Mouse (Mus musculus) heart, adult 8-10 months (tissue): Measurements from ENCODE around the gene Mrpl23. TPM values are rescaled to one million over a fixed set of nuclear protein-coding genes. Genes with fewer than 3 reads are reported as not detected.

Experiments used
- DNase-seq: peaks from one replicate; pipeline ENCODE4 v3.0.0; 2022; ENCODE audit warnings: low spot score
- microRNA-seq: library from miRNA; unstranded; fragments of <30 nt; microRNA quantifications from one replicate; pipeline ENCODE4 v1.2.0, GENCODE M21; 2022
- total RNA-seq, 4 experiments: library from RNA; stranded (reverse); gene quantifications; 2 replicates each; pipeline ENCODE4 v1.2.4; 2022

Mrpl23 gene
- total RNA-seq, 4 experiments from 2014 or later: 0.90 to 35.4 (median 16.1) TPM

DNA sequence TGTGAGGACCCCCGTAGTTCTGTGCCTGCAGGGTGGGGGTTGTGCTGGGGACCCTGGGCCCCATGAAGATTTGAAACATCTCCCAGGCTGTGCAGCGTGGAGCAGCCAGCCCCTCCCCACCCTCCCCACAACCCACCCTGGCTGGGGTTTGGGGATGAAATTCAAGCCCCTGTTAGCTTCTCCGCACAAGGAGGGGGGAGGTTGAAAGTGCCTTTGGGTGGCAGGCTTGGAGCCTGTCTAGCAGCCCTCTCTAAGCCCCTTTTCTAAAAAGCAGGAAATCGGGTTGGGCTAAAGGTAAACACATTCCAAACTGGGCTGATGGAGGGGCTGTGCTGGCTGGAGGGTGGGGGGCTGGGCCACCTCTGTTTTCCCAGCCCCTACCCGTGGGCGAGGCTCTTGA is 40.5 kb downstream of the Mrpl23 start:
- DNase-seq: no peak

GRCm38 (mm10) chr7:142574155-142574660 is 41.7 kb downstream of the Mrpl23 start:
- DNase-seq: no peak

- no peak for DNase-seq
Observed at GRCm38 (mm10) chr7:142574826-142575351, 42.4 kb downstream of the Mrpl23 start.

- DNase-seq: no peak
Observed at GRCm38 (mm10) chr7:142575491-142575890, 43.0 kb downstream of the Mrpl23 start.

DNA sequence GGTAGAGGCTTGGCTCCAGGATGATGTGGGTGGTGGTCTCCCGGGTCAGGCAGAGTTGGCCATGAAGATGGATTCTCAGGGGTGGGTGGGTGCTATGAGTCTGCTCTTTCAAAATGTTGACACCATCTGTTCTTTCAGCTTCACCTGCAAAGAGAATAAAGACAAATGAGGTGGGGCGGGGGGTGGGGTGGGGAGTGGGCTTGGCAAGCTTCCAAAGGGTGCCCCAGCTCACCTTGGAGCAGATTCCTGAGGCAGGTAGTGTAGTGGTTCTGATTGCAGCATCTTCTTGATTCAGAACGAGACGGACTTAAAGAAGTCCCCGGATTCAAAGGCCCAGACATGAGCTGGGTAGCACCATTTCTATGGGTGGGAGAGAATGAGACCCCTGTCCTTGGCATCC is 43.5 kb downstream of the Mrpl23 start:
- no peak for DNase-seq

DNA sequence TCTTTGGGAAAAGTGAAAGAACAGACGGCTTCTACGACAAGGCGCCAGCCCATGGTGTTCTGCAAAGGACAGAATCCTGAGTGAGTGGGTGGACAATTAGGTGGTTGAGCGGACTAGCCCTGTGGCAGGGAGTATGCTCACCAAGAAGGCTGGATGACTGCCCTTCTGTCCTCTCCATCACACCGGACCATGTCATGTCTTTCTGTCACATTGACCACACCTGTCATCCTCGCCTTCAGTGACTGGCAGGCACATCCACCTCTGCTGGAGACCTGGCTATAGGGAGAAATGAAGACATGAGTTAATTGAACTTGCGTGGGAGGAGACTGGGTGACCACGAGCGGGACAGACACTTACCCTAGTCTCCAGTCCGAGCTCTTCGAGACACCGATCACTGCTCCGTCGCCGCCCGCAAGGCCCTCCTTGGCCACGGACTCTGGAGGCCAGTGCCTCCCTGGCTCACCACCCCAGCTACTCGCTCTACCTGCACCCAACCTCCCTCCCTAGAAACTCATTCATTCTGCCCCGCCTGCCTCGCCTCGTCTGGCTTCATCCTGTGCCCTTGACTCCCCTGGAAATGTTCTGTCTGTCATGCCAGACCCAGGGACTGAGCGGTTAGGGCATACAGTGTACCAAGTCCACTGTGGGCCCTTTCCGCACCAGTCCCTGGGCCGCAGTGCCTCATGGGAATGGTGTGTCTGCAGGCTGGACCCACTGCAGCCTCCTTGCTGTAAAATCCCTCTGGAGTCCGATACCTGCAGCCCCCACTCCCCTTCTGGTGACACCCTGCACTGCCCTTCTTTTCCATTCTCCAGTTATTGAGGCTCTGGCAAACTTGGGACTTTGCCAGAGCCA is 44.2 kb downstream of the Mrpl23 start:
- DNase-seq: no peak

DNA sequence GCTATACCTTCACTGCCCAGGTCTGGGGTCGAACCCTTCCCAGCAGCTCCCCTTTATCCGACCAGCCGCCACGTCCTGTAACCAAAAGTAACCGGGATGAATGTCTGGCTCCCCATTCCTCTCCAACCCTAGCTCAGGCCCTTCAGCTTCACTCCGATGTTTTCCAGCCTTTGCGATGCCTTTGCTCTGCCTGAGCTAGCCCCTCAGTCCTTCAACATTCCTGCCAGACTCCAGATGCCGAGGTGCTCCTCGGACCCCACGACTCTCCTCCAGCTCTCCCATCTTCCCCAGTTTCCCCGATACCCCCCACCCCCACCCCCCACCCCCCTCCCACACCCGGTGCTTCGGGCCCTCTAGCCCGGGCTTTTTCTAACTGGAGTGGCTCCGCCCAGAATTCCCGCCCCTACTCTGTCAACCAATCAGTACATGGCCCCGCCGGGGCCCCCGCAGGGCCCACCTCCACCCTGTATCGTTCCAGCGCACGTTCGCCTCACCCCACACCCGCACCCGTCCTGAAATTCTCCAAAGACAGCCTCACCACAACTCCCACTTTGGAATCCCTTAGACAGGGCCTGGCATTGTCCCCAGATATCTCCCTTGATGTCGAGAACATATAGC is 45.4 kb downstream of the Mrpl23 start:
- DNase-seq: no peak

DNA sequence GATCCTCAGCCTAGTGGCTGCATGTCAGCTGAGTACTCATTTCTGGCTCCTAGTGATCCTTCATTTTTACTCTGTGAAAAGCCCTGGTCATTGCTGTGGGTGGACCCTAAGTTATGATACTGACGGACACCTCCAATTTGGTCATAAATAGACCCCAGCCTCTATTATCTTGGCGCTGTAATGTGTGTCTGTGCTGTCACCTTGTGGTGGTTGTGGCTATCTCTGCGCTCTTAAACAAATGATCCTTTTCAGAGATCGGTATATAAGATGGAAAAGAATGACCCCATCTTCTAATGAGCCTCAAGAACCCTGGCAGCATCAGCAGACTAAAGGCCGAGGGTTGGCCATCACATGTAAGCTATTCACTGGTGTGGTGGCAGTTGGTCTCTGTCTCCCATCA is 46.6 kb downstream of the Mrpl23 start:
- DNase-seq: no peak

GRCm38 (mm10) chr7:142580121-142580879 is 47.8 kb downstream of the Mrpl23 start:
- DNase-seq: peak; percentile 53

- DNase-seq: no peak
Observed at GRCm38 (mm10) chr7:142581186-142581585, 48.7 kb downstream of the Mrpl23 start.

- peak; percentile 21 for DNase-seq
Observed at GRCm38 (mm10) chr7:142581656-142582228, 49.3 kb downstream of the Mrpl23 start.

- no peak for DNase-seq
Observed at GRCm38 (mm10) chr7:142584882-142585281, 52.4 kb downstream of the Mrpl23 start.

DNA sequence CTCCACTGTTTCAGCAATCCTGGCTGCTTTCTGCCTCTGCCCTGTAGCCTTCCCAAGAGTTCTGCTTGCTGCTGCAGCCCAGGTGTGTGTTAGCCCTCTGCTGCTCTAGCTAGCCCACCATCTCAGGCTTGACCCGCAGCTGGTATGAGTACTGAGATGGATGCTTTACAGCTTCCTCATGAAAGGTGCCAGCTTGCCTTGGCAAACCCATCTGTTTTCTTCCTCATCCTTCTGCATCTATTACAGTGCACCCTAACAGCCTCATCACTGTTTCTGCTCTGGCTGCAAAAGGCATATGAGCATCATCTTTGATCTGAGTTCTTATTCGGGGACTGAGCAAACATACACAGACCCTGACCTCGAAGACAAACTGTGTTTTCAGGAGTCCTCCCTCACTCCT is 53.4 kb downstream of the Mrpl23 start:
- no peak for DNase-seq

DNA sequence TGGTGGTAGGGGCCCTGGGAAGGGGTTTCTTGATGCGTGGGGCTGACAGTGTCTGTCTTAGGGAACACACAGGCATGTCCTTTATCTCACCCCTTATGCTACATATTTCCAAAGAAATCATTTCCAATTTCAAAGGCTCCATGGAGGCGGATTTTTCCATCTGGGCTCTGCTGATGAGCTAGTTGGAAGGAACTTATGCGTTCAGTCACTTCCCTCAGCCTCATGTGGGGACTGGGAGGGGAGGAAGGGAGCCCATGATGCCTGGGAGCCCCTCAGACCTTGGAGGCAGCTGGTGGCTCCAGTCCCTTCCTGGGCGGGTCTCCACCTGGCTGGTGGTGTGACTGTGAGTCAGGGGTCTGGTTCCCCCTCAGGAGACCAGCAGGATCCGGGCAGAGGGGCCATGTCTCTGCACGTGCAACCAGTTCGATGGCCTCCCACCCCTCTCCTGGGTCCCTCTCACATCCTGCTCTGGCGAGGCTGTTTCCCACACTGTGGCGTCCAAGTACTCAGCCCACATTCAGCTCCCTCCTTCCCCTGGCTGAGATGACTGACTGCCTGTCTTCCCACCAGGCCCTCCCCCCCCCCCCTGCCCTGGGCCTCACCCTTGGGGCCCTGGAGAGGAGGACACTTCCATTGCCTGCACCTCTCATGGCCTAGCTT is 55.9 kb downstream of the Mrpl23 start:
- no peak for DNase-seq

Small RNAs within 50 kb of the gene (microRNA-seq; reads per million reads assigned to microRNA genes)
- gene Mir675: not detected

Other genes starting within 250 kb of the Mrpl23 start
- gene Krtap5-1, start 235.6 kb upstream of the Mrpl23 start, total RNA-seq: not detected
- gene Krtap5-4, start 229.1 kb upstream of the Mrpl23 start, total RNA-seq: not detected
- 1 to 10 TPM; 2.4 to 4.7 (median 3.4) TPM for gene Ifitm10, start 158.9 kb upstream of the Mrpl23 start, total RNA-seq
- gene Gm49369, start 150.0 kb upstream of the Mrpl23 start, total RNA-seq: 10 to 100 TPM in 1 of 4 experiments, 1 to 10 TPM in 2, under 1 TPM in 1; 0.63 to 14.1 (median 6.3) TPM
- gene Ctsd, start 144.6 kb upstream of the Mrpl23 start, total RNA-seq: 1,000 to 10,000 TPM; 1,038 to 1,126 (median 1,089) TPM
- gene Syt8, start 97.8 kb upstream of the Mrpl23 start, total RNA-seq: under 1 TPM in 1 of 4 experiments, not detected in 3; 0.25 TPM
- gene Tnni2, start 90.9 kb upstream of the Mrpl23 start, total RNA-seq: 1 to 10 TPM; 5.1 to 10.0 (median 7.8) TPM
- gene Lsp1, start 71.9 kb upstream of the Mrpl23 start, total RNA-seq: 10 to 100 TPM; 24.0 to 40.3 (median 31.7) TPM
- 10 to 100 TPM in 1 of 4 experiments, 1 to 10 TPM in 3; 7.6 to 13.6 (median 9.6) TPM for gene Tnnt3, start 33.9 kb upstream of the Mrpl23 start, total RNA-seq
- gene Igf2, start 134.1 kb downstream of the Mrpl23 start, total RNA-seq: 10 to 100 TPM; 53.1 to 76.2 (median 63.4) TPM
- gene Gm49394, start 137.3 kb downstream of the Mrpl23 start, total RNA-seq: under 1 TPM in 1 of 4 experiments, not detected in 3; 0.09 TPM
- not detected for gene Ins2, start 210.7 kb downstream of the Mrpl23 start, total RNA-seq